8 mouse cellular contexts compared by ENCODE assay signal in the genomic region with DNA sequence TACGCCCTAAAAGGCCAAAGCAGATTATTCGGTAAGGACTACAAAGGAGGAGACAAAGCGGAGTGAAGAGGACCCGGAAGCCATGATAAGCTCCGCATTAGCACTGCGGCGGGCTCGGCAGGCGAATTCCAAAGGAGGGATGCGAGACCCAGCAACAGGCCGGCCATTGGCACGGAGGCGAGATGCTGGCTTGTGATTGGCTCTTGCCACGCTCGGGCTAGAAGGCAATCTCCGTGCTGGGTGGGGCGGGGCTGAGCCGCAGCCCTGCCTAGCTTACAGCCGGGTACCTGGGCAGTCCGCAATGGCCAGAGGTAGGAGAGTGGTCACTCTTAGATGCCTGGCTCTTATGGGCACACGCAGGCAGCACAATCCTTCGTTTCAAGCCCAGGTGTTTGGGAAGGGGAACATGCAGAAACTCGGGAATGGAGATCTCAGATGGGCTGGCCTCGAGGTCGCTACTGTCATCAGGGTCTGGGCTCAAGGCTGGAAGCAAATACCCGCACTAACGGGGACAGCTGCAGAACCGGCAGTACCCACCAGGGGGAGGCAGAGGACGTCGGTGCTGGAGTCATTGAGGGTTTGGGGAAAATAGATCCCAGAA. TPM values are rescaled to one million over a fixed set of nuclear protein-coding genes. Genes with fewer than 3 reads are reported as not detected.
A peak's percentile ranks its signal among the peaks of the same experiment; 100 is the strongest.
DNase-seq lines count a peak whose midpoint lies in the region; ATAC-seq and TF ChIP-seq lines count a peak whose summit lies in the region.

No protein-coding gene starts in this region.

- peaks cover 35% of the 10 kb centered on the region for H3K4me1 ChIP-seq in bone marrow macrophage, adult 2 months (ENCODE audit: control insufficient read depth, insufficient read depth, low read length)
- peaks cover 22% of the 10 kb centered on the region; the same call in 1 of the 2 replicates for H3K4me1 ChIP-seq in embryonic facial prominence, embryonic 15.5 days
- peaks cover 36% of the 10 kb centered on the region for H3K4me1 ChIP-seq in heart, embryonic 10.5 days
- peaks cover 19% of the 10 kb centered on the region for H3K4me1 ChIP-seq in kidney, embryonic 15.5 days
- H3K4me1 ChIP-seq in limb, embryonic 15.5 days: peaks cover 33% of the 10 kb centered on the region

- TF ChIP-seq POLR2A in bone marrow macrophage, adult 2 months (IDR thresholded peaks at IDR 0.05; ENCODE audit: borderline replicate concordance, low read depth, low read length): no peak

- H3K27me3 ChIP-seq in embryonic facial prominence, embryonic 15.5 days: no peaks in the 10 kb centered on the region
- no peaks in the 10 kb centered on the region for H3K27me3 ChIP-seq in heart, embryonic 10.5 days (ENCODE audit: insufficient read depth, poor library complexity, severe bottlenecking)
- no peaks in the 10 kb centered on the region for H3K27me3 ChIP-seq in kidney, embryonic 15.5 days
- H3K27me3 ChIP-seq in limb, embryonic 15.5 days: no peaks in the 10 kb centered on the region

- no peaks in the 10 kb centered on the region for H3K9me3 ChIP-seq in embryonic facial prominence, embryonic 15.5 days (replicated peaks)
- H3K9me3 ChIP-seq in heart, embryonic 10.5 days: no peaks in the 10 kb centered on the region
- no peaks in the 10 kb centered on the region for H3K9me3 ChIP-seq in kidney, embryonic 15.5 days (replicated peaks)
- no peaks in the 10 kb centered on the region for H3K9me3 ChIP-seq in limb, embryonic 15.5 days

- no peak overlapping the region for H3K4me3 ChIP-seq in bone marrow macrophage, adult 2 months (ENCODE audit: insufficient read depth, low read length)
- H3K4me3 ChIP-seq in embryonic facial prominence, embryonic 15.5 days (replicated peaks): peak overlapping the region; percentile 47
- H3K4me3 ChIP-seq in heart, embryonic 10.5 days: peak overlapping the region; percentile 55
- H3K4me3 ChIP-seq in kidney, embryonic 15.5 days (replicated peaks): peak overlapping the region; percentile 46
- H3K4me3 ChIP-seq in limb, embryonic 15.5 days: peak overlapping the region; percentile 40

- H3K4me2 ChIP-seq in embryonic facial prominence, embryonic 15.5 days (replicated peaks): peak overlapping the region; percentile 82
- peak overlapping the region; percentile 75 for H3K4me2 ChIP-seq in kidney, embryonic 15.5 days
- peak overlapping the region; percentile 82 for H3K4me2 ChIP-seq in limb, embryonic 15.5 days

- peak overlapping the region; percentile 13; the same call in 1 of the 2 replicates for H3K9ac ChIP-seq in embryonic facial prominence, embryonic 15.5 days
- peak overlapping the region; percentile 31; the same call in 1 of the 2 replicates for H3K9ac ChIP-seq in kidney, embryonic 15.5 days
- peak overlapping the region; percentile 35; the same call in 1 of the 2 replicates for H3K9ac ChIP-seq in limb, embryonic 15.5 days

- under 1% methylated on average over 30 of the region's 30 CpGs for WGBS in embryonic facial prominence, embryonic 15.5 days
- under 1% methylated on average over 30 of the region's 30 CpGs for WGBS in heart, embryonic 10.5 days
- under 1% methylated on average over 30 of the region's 30 CpGs for WGBS in kidney, embryonic 15.5 days
- WGBS in limb, embryonic 15.5 days: under 1% methylated on average over 30 of the region's 30 CpGs

- peak; percentile 93 for ATAC-seq in embryonic facial prominence, embryonic 15.5 days (ENCODE audit: insufficient number of reproducible peaks, low FRiP score, low TSS enrichment, low read depth)
- peak; percentile 97 for ATAC-seq in kidney, embryonic 15.5 days (replicated peaks; ENCODE audit: low FRiP score)
- peak; percentile 89 for ATAC-seq in limb, embryonic 15.5 days (ENCODE audit: insufficient number of reproducible peaks, low FRiP score, low TSS enrichment, low read depth)

- TF ChIP-seq CTCF in bone marrow macrophage, adult 2 months (IDR thresholded peaks at IDR 0.05; ENCODE audit: low read depth, low read length): peak; percentile 84

- peaks cover 16% of the 10 kb centered on the region; the same call in 1 of the 2 replicates for H3K36me3 ChIP-seq in embryonic facial prominence, embryonic 15.5 days
- peaks cover 20% of the 10 kb centered on the region for H3K36me3 ChIP-seq in heart, embryonic 10.5 days
- peaks cover 26% of the 10 kb centered on the region for H3K36me3 ChIP-seq in kidney, embryonic 15.5 days
- peaks cover 16% of the 10 kb centered on the region for H3K36me3 ChIP-seq in limb, embryonic 15.5 days

- H3K27ac ChIP-seq in bone marrow macrophage, adult 2 months (ENCODE audit: insufficient read depth, low read depth, low read length): no peak overlapping the region
- H3K27ac ChIP-seq in embryonic facial prominence, embryonic 15.5 days (replicated peaks): peak overlapping the region; percentile 71
- peak overlapping the region; percentile 85 for H3K27ac ChIP-seq in heart, embryonic 10.5 days
- peak overlapping the region; percentile 79 for H3K27ac ChIP-seq in kidney, embryonic 15.5 days
- H3K27ac ChIP-seq in limb, embryonic 15.5 days: peak overlapping the region; percentile 71

- DNase-seq in B cell, adult 2 months: peak; percentile 82 to 84
- DNase-seq in heart, embryonic 10.5 days (ENCODE audit: low spot score): peak; percentile 97
- DNase-seq in monocyte, adult 2 months (ENCODE audit: low read depth in 1 of 2, low spot score in 2 of 2): peak; percentile 41 to 46
- peak; percentile 49 to 68 for DNase-seq in spleen, postnatal 14 days (ENCODE audit: low spot score in 2 of 2)

RNA-seq across cellular contexts. Expression of gene Hspb1, which starts 15.9 kb away (rescaled TPM):
- 0.80 and 1.8 TPM in 2 replicates for polyA plus RNA-seq in bone marrow macrophage, adult 2 months (2012; ENCODE audit: insufficient read depth, insufficient read length, missing spikeins)
- 803 and 821 TPM in 2 replicates for polyA plus RNA-seq in embryonic facial prominence, embryonic 15.5 days (2015; fragmentation: Nextera tagmentation; extraction: Ambion mirVana)
- polyA plus RNA-seq in heart, embryonic 10.5 days (2016; fragmentation: Nextera tagmentation; extraction: Ambion mirVana): 655 and 948 TPM in 2 replicates
- 70.0 and 72.9 TPM in 2 replicates for polyA plus RNA-seq in kidney, embryonic 15.5 days (2015; fragmentation: Nextera tagmentation; extraction: Ambion mirVana)
- polyA plus RNA-seq in limb, embryonic 15.5 days (2015; fragmentation: Nextera tagmentation; extraction: Ambion mirVana): 1,190 and 1,326 TPM in 2 replicates

RNA-seq across cellular contexts. Expression of gene Ywhag, which starts 30.8 kb away (rescaled TPM):
- 151 and 157 TPM in 2 replicates for polyA plus RNA-seq in bone marrow macrophage, adult 2 months (2012; ENCODE audit: insufficient read depth, insufficient read length, missing spikeins)
- 149 and 156 TPM in 2 replicates for polyA plus RNA-seq in embryonic facial prominence, embryonic 15.5 days (2015; fragmentation: Nextera tagmentation; extraction: Ambion mirVana)
- 202 and 227 TPM in 2 replicates for polyA plus RNA-seq in heart, embryonic 10.5 days (2016; fragmentation: Nextera tagmentation; extraction: Ambion mirVana)
- 179 and 189 TPM in 2 replicates for polyA plus RNA-seq in kidney, embryonic 15.5 days (2015; fragmentation: Nextera tagmentation; extraction: Ambion mirVana)
- 162 and 168 TPM in 2 replicates for polyA plus RNA-seq in limb, embryonic 15.5 days (2015; fragmentation: Nextera tagmentation; extraction: Ambion mirVana)

Comparison
In these comparisons a context has a peak if more than half of its experiments do, and no peak if none do; other contexts are left out.
1. DNase-seq: peak in every context shown above with its lines; median percentile 97 in heart, embryonic 10.5 days; 83 in B cell, adult 2 months; 58 in spleen, postnatal 14 days; 44 in monocyte, adult 2 months.
2. RNA of gene Hspb1, which starts 15.9 kb away (polyA plus RNA-seq): 1,190 to 1,326 TPM in limb, embryonic 15.5 days, 803 to 821 TPM in embryonic facial prominence, embryonic 15.5 days, 655 to 948 TPM in heart, embryonic 10.5 days and 70.0 to 72.9 TPM in kidney, embryonic 15.5 days; 0.80 to 1.8 TPM in bone marrow macrophage, adult 2 months; every median in the first group is over 10 times any median in the second.
3. Peak in every context shown above with its lines, with median percentiles within 50 percentile points of each other: ATAC-seq, H3K4me2 ChIP-seq and H3K9ac ChIP-seq.